Mouse (Mus musculus) right cerebral cortex, postnatal 4 days (tissue): ENCODE results near the gene Sox13.

Experiments used
- DNase-seq: peaks from one replicate; pipeline ENCODE4 v3.0.0-alpha.2; 2022

Gene Sox13

DNA sequence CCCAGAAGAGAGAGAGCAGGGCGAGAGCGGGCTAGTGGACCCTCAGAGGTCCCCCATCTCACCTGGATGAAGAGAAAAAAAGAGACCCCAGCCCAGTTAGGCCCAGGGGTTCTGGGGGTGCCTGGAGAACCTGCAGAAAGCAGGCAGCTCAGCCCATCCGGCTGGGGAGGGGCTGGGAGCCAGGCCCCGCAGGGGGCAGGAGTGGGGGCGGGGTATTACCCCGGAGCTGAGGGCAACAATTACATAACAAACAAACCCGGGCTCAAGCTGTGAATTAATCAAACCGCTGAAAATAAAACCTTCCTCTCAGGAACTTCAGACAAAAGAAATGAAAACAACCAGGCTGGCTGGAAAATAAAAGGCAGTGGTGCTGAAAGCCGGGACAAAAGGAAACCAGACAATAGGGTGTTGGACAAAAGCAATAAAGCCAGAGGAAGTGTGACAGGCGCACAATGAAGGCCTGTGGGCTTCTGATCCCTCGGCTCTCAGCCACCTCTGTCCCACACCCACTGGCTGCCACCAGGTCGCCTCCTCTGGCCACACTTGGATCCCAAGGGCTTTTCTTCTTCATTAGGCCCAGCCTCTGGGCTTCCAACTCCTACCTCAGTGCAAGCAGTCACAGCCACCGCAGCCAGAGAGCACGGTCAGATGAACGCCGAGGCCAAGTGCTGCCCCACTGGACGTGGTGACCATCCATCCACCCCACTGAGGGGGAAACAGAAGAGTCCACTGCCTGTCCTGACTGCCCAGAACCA, 26.5 kb downstream of the Sox13 start:
- no peak for DNase-seq

DNA sequence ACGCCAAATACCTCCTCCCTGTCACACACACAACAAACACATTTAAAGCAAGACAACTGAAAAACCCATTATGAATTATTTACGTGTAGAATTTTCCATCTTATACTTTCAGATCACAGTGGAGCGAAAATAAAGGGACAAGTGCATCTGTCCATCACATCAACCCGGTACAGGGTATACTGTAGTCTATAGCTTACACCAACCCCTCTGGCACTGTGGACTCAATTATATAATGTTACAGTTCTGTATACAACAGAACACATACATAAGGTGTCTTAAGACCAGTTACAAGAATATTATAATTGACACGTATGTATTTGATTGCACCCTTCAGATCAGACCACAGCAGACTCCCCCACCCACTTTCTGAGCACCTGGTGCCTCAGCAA, 27.1 kb downstream of the Sox13 start:
- DNase-seq, result no peak

GRCm38 (mm10) chr1:133396693-133397092, 27.5 kb downstream of the Sox13 start:
- DNase-seq, result no peak

DNA sequence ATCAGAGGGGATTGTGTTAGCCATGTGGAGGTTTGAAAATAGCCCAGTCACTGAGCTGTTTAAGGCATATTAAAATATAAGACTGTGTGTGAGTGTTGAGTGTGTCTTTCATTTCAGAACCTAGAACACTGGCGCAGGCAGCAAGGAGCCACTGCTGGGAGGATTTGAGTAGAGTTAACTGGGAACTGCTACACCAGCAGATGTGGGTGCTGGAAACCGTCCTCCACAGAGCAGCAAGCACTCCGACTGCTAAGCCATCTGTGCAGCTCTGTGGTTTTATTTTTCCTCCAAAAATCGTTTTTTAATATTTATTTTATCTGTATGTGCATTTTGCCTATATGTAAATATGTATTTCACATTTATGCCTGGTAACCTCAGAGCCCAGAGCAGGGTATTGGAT, 29.5 kb downstream of the Sox13 start:
- no peak for DNase-seq

DNA sequence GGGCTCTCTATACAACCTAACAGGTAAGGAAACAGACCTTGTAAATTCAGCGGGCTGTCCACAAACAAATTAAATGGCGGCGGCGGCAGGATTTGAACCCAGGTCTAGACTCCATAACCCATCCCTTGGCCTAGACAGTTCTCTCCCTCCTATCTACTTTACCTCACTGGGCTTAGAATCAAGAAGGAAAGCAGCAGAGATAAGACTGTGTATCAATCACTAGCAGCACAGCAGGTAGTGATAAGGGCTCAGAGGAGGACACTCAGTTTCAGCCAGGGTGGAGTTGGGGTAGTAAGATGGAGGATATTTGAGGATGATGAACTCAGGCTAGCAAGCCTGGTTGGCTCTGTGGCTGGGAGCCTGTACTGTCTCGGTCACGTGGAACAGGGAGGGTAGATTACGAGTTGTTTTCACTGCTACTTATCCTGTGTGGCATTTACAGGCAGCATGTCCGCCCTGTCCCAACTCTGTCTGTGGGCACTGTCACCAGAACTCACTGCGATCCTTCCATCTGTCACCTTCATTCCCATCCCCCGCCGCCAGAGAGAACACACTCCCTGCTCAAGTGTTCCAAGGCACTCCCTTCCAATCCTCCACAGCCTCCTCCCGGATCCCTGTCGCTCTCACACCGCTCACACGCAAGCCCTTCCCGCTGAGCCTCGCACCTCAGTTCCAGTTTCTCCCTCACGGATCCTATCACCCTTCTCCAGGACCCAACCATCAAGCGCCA, 36.5 kb downstream of the Sox13 start:
- DNase-seq, result no peak

DNA sequence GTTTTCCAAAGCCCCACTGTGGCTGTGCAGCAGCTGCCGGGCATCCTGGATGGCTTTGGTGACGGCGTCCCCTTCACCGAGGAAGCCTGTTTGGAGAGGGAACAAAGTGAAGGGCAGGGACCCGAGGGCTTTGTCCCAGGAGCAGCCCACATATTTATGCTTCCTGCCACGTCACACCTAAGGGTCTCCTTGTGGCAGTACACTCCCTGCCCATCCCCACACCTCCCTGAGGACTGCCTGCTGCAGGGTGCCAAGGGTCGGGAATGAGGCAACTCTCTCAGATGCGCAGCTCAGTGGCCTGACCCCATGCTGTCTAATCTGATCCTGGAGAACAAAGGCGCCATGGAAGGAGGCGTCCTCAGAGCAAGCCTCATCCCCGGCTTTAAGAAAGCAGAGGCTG, 38.0 kb downstream of the Sox13 start:
- DNase-seq, result no peak

- peak; percentile 77 for DNase-seq
Measured at GRCm38 (mm10) chr1:133385506-133385905, 38.7 kb downstream of the Sox13 start.

DNA sequence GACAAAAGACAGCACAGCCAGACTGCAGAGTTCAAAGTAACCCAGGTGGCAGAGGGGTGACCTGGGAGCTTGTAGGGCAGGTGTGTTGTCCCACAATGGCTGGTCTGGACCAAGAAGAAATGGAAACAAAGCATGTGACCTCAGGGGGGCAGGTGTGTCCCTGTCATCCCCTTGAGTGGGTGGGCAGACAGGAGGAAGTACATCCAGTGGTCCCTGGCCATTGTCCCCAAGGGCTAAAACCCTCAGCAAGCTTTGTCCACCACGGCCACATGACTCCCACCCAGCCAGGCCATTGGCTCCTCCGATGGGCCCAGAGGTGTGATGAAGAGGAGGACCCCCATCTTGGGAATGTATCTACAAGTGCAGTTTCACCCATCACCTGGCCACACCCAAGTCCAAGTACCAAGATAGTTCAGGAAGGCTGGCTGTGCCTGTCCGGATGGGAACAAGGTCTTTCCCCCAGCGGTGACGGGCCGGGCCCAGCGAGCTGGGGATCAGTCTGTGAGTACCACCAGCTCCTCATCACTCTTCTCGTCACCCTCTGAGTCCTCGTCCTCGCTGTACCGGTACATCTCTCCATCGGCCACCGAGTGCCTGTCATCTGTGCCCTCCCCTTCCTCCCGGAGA, 40.9 kb downstream of the Sox13 start:
- DNase-seq, result no peak

GRCm38 (mm10) chr1:133382552-133383155, 41.5 kb downstream of the Sox13 start:
- DNase-seq, result no peak

GRCm38 (mm10) chr1:133382008-133382407, 42.2 kb downstream of the Sox13 start:
- peak; percentile 77 for DNase-seq

DNA sequence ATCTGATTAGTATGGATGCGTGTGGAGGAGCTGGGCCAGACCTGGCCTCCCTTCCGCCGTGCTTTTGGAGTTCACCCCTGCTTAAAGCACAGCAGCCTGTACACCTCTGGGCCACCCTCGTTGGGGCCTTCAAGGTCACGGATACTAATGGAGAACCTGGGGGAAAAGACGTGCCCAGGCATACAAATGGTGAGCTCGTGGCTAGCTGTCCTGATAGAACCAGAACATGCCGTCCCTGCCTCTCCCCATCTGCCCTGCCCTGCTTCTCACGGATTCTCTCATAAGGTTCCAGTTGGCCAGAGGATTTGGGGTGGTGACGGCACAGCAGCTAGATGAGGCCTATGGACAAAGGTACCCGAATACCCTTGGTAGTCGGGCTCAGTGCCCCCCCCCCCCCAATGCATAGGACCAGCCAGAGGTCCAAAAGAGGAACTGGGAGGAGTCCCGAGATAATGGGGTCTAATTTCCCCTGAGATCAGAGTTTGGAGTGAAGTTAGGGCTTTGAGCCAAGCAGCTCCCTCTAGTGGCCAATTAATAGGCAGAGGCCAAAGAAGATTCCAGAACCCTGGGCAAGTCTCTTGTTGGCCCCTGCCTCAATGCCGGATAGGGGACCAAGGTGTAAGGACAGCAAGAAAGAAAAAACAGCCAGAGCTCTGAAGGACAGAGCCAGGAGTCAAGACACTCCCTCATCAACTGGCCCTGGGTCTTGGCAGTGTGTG, 43.7 kb downstream of the Sox13 start:
- DNase-seq, result peak; percentile 42

- no peak for DNase-seq
Measured at GRCm38 (mm10) chr1:133379986-133380320, 44.2 kb downstream of the Sox13 start.

- no peak for DNase-seq
Measured at GRCm38 (mm10) chr1:133379254-133379985, 44.8 kb downstream of the Sox13 start.

DNA sequence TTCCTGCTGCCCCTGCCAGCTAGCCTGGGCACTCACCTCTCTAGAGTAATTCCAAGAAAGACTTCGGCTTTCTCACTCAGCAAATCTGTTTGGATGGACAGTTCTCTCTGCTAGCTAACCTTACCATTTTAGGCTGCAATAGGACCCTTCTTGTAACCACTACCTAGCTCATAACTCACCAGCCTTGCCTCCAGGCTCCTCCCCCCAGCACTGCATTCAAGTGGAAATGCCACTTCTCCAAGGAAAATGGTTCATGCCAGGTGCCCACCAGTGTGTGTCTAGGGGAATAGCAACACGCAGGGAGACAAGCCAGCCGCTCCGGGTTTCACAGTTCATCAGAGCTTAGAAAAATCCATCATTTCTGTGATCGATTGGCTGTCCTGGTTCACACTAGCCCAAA, 46.6 kb downstream of the Sox13 start:
- no peak for DNase-seq

- no peak for DNase-seq
Measured at GRCm38 (mm10) chr1:133375696-133376346, 48.4 kb downstream of the Sox13 start.

DNA sequence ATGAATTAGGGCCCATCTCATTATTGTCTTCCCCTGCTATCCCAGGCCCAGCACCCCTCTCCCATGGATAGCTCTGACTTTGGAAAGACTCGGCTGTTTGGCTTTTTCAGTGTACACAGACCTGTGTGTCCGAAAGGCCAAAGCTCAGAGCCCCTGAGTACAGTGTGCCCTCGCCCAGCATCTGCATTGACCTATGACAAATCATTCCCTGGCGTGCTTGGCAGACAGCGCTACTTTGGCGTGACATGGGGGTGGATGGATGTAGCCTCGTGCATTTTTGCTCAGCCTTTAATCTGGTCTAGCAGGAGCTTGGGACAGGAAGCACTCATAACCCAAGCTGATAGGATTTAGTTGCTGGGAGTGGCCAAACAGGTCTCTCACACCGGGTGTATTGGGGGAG, 52.1 kb downstream of the Sox13 start:
- no peak for DNase-seq

DNA sequence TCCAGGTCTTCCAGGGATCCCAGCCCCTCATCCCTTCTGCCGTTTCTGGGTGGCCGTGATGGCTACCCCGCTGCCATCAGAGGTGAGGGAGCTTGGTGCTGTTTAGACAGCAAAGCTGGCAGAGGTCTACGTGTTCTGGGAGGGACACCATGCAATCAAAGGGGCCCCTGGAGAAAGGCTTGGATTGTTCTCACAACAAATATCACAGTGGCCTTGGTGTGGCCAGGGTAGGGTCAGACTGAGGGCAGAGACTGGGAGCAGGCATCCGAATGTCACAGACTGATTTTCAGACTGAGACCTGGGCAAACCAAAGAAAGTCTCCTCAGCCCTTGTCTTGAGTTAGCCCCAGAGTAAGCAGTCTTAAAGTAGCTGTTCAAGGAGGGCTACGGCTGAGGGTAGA, 52.7 kb downstream of the Sox13 start:
- no peak for DNase-seq

- no peak for DNase-seq
Measured at GRCm38 (mm10) chr1:133370352-133370751, 53.8 kb downstream of the Sox13 start.

DNA sequence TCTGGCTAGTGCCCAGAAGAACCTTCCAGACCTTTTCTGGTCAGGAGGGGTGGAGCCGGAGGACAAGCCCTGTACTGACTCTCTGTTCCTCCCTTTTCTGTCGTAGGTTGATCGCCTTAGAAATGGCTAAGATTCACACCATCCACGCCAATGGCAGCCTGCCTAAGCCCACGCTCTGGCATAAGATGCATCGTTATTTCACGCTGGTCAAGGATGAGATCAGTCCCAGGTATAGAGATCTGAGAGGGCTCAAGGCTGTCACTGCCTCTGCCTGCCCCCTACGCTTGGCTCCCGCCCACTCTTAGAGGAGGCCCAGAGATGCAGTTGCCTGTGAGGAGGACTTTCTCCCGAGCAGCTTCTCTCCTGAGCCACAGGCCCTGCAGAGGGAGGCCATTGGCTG, 55.5 kb downstream of the Sox13 start:
- DNase-seq, result no peak

- no peak for DNase-seq
Measured at GRCm38 (mm10) chr1:133367606-133368488, 56.3 kb downstream of the Sox13 start.
